Mouse (Mus musculus) left cerebral cortex, adult 9 months (tissue): ENCODE results near the gene Ifnar1.

Experiments
- DNase-seq, 2 experiments: peaks; one replicate each; pipeline ENCODE4 v3.0.0; 2022; ENCODE audit warnings: low spot score in 2 of 2

Ifnar1 gene

DNA sequence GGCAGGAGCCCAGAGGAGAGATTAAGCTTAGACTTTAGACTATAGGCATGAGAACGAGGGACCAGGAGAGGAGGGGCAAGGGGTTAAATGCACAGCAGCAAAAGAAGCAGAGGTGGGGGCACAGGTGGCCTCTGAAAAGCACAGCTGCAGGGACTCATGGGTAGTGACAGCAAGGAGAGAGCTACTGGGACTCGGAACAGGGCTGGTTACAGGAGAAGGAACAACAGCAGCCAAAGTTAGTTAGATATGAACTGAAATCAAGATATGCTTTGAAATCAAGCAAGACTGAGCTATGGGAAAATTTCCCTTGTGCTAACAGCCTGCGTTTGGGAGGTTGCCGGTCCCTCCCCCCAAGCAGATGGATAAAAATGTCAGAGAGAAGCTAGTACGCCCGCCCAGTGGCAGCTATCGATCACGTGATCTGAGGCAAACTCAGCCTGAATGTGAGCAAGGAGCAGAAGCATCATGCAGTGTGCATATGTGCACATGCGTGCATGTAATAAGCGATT, 56.6 kb downstream of the Ifnar1 start:
- peak in 1 of 2 experiments; percentile 30 for DNase-seq

GRCm38 (mm10) chr16:91543619-91544018, 58.6 kb downstream of the Ifnar1 start:
- DNase-seq, result no peak

GRCm38 (mm10) chr16:91545597-91546281, 60.7 kb downstream of the Ifnar1 start:
- DNase-seq, result no peak

DNA sequence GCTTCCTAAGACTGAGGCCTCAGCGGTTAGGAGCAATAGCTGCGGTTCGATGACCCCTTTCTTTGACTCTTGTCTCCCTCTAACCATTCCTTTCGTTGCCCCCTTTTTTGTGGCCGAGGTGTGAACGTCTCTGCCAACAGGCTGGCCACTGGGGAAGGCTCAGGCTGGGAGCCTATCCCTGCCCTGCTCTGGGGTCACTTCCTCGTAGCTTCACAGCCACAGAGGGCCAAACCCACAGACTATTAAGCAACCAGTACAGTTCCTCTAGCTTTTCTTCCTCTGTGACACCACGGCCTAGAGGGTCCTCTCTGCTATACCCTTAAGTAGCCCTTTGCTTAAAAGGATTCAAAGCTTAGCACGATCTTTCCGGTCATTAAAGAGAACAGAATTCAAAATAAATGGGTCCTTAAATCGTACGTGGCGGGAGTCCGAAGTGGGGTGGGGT, 61.4 kb downstream of the Ifnar1 start:
- peak in 1 of 2 experiments; percentile 39 for DNase-seq

- peak in 1 of 2 experiments; percentile 46 for DNase-seq
Observed at GRCm38 (mm10) chr16:91546836-91547741, 62.1 kb downstream of the Ifnar1 start, which contains the start of gene Ifngr2. Gene Ifngr2 (plus strand): TSS chr16:91547072.

DNA sequence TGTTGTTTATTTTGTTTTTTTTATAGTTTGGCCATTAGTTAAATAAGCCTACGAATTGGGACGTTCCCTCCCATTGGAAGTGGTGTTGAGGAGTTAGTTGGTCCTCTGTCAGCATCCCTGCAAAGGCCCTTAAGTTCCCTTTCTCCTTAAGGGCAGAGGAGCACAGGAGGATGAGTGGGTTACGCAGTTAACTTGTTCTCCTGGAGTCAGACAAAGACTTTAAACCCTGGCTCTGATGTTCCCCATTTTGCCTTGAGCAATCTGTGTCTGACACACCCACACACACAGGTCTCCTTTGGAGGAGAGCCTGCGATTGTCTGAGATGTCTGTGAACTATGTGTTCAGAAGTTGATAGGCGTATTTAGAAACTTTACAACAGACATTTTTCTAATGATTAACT, 62.9 kb downstream of the Ifnar1 start:
- peak in 1 of 2 experiments; percentile 30 for DNase-seq

- no peak for DNase-seq
Observed at GRCm38 (mm10) chr16:91548586-91548985, 63.5 kb downstream of the Ifnar1 start.

- no peak for DNase-seq
Observed at GRCm38 (mm10) chr16:91548996-91549395, 64.0 kb downstream of the Ifnar1 start.

DNA sequence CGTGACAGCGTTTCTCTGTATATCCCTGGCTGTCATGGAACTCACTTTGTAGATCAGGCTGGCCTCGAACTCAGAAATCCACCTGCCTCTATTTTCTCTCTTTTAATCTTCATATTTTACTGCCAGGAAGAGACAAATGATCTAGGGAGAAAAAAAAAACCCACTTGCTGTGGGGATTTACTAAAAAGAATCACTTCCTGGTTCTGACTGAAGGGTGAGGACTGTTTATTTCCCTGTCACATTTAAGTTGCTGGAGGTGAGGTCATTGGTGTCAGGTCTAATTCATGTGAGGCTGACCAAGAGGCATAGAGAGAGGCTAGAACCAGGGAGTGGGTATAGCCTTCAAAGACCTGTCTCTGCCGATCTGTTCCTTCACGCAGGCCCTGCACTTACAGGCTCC, 64.6 kb downstream of the Ifnar1 start:
- DNase-seq, result no peak

DNA sequence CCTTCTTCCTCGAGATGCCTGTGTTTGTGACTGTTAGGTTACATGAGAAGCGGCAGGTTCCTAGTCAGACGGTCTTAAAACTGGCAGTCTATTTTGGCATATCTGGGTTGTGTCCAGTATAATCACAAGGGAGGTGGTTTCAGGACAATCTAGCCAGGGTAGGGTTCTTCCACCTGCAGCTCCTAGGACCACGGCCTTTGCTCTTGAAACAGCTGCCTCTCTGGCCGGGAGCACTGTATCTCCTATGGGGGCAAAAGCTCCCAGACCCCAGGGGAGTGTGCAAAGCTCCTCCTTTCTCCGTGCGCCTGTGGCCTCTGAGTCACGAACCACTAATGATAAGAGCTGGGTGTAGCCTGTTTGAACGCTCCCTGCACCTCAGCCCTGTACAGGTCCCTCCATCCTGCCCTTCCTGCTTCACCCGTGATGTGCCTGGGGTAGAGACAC, 66.1 kb downstream of the Ifnar1 start:
- no peak for DNase-seq

- no peak for DNase-seq
Observed at GRCm38 (mm10) chr16:91552072-91552471, 67.0 kb downstream of the Ifnar1 start.

DNA sequence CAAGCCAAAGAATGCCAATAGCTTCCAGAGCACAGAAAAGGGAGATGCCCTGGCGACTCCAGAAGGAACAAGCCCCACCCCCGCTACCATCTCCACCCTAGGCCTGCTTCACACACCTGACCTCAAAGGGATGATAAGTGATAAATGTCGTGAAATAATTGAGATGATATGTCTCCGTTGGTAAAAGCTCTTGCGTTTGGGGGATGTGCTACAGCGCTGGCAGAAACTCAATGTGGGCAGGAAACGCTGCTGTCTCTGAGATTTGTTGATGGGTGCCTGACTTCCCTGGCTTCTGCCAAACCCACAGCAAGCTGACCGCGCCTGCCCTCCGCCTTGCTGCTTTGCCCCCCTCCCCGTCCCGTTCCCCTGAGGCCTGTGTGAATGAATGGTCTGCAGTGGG, 68.6 kb downstream of the Ifnar1 start:
- no peak for DNase-seq

GRCm38 (mm10) chr16:91555017-91555605, 70.1 kb downstream of the Ifnar1 start:
- DNase-seq, result no peak

DNA sequence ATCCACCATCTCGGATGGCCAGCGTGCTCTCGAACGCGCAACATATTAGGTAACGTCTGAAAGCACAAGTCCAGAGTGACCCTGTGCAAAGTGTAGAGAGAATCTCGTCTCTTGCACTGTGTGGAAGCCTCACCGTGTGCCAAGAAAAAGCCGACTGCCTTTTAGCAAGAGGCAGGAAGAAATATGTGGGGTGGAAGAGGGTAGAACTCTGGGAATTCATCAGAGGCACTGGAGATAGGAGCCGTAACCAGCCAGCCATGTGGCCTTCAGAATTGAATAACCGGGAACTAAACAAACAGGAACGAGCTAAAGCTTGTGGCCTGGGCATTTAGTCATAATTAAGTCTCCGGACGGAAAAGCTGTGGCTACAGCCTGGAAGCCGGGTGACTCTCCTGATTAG, 71.6 kb downstream of the Ifnar1 start:
- DNase-seq, result no peak
